Mouse (Mus musculus): Measurements from ENCODE around the gene Rbms3. TPM values are rescaled to one million over a fixed set of nuclear protein-coding genes. Genes with fewer than 3 reads are reported as not detected.
A peak's percentile ranks its signal among the peaks of the same experiment; 100 is the strongest.

Gene Rbms3
- total RNA-seq (2021) = 10 to 100 TPM; 10.6 to 10.9 TPM
- long read RNA-seq, experiment 1, partial matches to known transcripts = 0 of 1 reads
- long read RNA-seq, experiment 1, other reads (novel, unspliced or antisense) = 1 of 1 reads
- long read RNA-seq, experiment 2, partial matches to known transcripts = 1 of 3 reads
- long read RNA-seq, experiment 2, other reads (novel, unspliced or antisense) = 2 of 3 reads

- DNase-seq = no peak
These were observed at the start of gene Rbms3 for GRCm38 (mm10) chr9:117629771-117630170. Gene Rbms3, minus strand, starts transcription at chr9:117629913.

- DNase-seq = no peak
These were observed 43.6 kb upstream of the Rbms3 start for GRCm38 (mm10) chr9:117673311-117673710.

- no peak for DNase-seq
These were observed 24.9 kb upstream of the Rbms3 start for GRCm38 (mm10) chr9:117654626-117655025.

GRCm38 (mm10) chr9:117653641-117654040 is 23.9 kb upstream of the Rbms3 start:
- DNase-seq = no peak

GRCm38 (mm10) chr9:117646131-117646530 is 16.4 kb upstream of the Rbms3 start:
- no peak for DNase-seq

GRCm38 (mm10) chr9:117641090-117641782 is 11.5 kb upstream of the Rbms3 start:
- no peak for DNase-seq

- no peak for DNase-seq
These were observed 9.0 kb upstream of the Rbms3 start for GRCm38 (mm10) chr9:117638623-117639185.

GRCm38 (mm10) chr9:117636492-117636891 is 6.8 kb upstream of the Rbms3 start:
- no peak for DNase-seq

GRCm38 (mm10) chr9:117627173-117627572 is 2.5 kb downstream of the Rbms3 start:
- DNase-seq = no peak

GRCm38 (mm10) chr9:117600781-117601180 is 28.9 kb downstream of the Rbms3 start:
- no peak for DNase-seq

GRCm38 (mm10) chr9:117599341-117599740 is 30.4 kb downstream of the Rbms3 start:
- no peak for DNase-seq

- no peak for DNase-seq
These were observed 33.6 kb downstream of the Rbms3 start for GRCm38 (mm10) chr9:117596162-117596561.

GRCm38 (mm10) chr9:117585345-117585744 is 44.4 kb downstream of the Rbms3 start:
- no peak for DNase-seq

- DNase-seq = no peak
These were observed 46.1 kb downstream of the Rbms3 start for GRCm38 (mm10) chr9:117583638-117584037.

GRCm38 (mm10) chr9:117582591-117582990 is 47.1 kb downstream of the Rbms3 start:
- DNase-seq = no peak

- DNase-seq = no peak
These were observed 58.4 kb downstream of the Rbms3 start for GRCm38 (mm10) chr9:117571186-117571855.

GRCm38 (mm10) chr9:117570240-117570821 is 59.4 kb downstream of the Rbms3 start:
- no peak for DNase-seq

- peak; percentile 25 for DNase-seq
These were observed 63.4 kb downstream of the Rbms3 start for GRCm38 (mm10) chr9:117566293-117566692.

- no peak for DNase-seq
These were observed 71.2 kb downstream of the Rbms3 start for GRCm38 (mm10) chr9:117558562-117558961.

- no peak for DNase-seq
These were observed 75.4 kb downstream of the Rbms3 start for GRCm38 (mm10) chr9:117554356-117554755.

- no peak for DNase-seq
These were observed 100.4 kb downstream of the Rbms3 start for GRCm38 (mm10) chr9:117529281-117529680.

GRCm38 (mm10) chr9:117508941-117509340 is 120.8 kb downstream of the Rbms3 start:
- DNase-seq = no peak

GRCm38 (mm10) chr9:117491866-117492265 is 137.8 kb downstream of the Rbms3 start:
- no peak for DNase-seq
